Mouse (Mus musculus) midbrain, embryonic 13.5 days (tissue): ENCODE data around the gene Myo16. TPM values are rescaled to one million over a fixed set of nuclear protein-coding genes. Genes with fewer than 3 reads are reported as not detected.

ENCODE experiments used
- ATAC-seq: fragments of 200-750 bp; cut with Nextera tagmentation; 2 replicates; pipeline ENCODE4 v1.8.0; 2017; ENCODE audit warnings: mild to moderate bottlenecking, moderate TSS enrichment, moderate library complexity
- H3K27ac ChIP-seq: fragments of 300-500 bp; sonication (generic); 2 replicates; pipeline ENCODE4 v1.5.1; 2015; ENCODE audit warnings: inconsistent platforms, mild to moderate bottlenecking, moderate library complexity
- H3K27me3 ChIP-seq: fragments of 300-500 bp; sonication (generic); 2 replicates; pipeline ENCODE4 v1.6.1; 2015; ENCODE audit warnings: mild to moderate bottlenecking, inconsistent platforms
- H3K36me3 ChIP-seq: fragments of 300-500 bp; sonication (generic); 2 replicates; pipeline ENCODE4 v1.6.1; 2015; ENCODE audit warnings: mild to moderate bottlenecking, inconsistent platforms
- H3K4me1 ChIP-seq: fragments of 300-500 bp; sonication (generic); replicated peaks from 2 replicates; pipeline ENCODE4 v1.6.1; 2015; ENCODE audit warnings: inconsistent platforms
- H3K4me2 ChIP-seq: fragments of 300-500 bp; sonication (generic); replicated peaks from 2 replicates; pipeline ENCODE4 v1.6.1; 2015; ENCODE audit warnings: moderate library complexity, mild to moderate bottlenecking, inconsistent platforms
- H3K4me3 ChIP-seq: fragments of 300-500 bp; sonication (generic); replicated peaks from 2 replicates; pipeline ENCODE4 v1.5.1; 2015; ENCODE audit warnings: mild to moderate bottlenecking, inconsistent platforms
- H3K9ac ChIP-seq: fragments of 300-500 bp; sonication (generic); replicated peaks from 2 replicates; pipeline ENCODE4 v1.6.1; 2015; ENCODE audit warnings: mild to moderate bottlenecking, inconsistent platforms
- H3K9me3 ChIP-seq: fragments of 300-500 bp; sonication (generic); 2 replicates; pipeline ENCODE4 v1.6.1; 2016; ENCODE audit warnings: mild to moderate bottlenecking, inconsistent platforms
- WGBS: fragments of 180-500 bp; shearing (Covaris S2); methylation state at CpG from one replicate; pipeline ENCODE4 v1.1.7; 2015; 5-methylcytosine and 5-hydroxymethylcytosine counted together
- polyA plus RNA-seq: library from polyadenylated mRNA; unstranded; fragments of >200 nt; fragmentation: Nextera tagmentation; extraction: Ambion mirVana; gene quantifications from 2 replicates; pipeline ENCODE4 v1.2.1, GENCODE M21; 2015

The Myo16 gene
- polyA plus RNA-seq, 1 experiment from 2014 or later = 5.2 TPM

DNA sequence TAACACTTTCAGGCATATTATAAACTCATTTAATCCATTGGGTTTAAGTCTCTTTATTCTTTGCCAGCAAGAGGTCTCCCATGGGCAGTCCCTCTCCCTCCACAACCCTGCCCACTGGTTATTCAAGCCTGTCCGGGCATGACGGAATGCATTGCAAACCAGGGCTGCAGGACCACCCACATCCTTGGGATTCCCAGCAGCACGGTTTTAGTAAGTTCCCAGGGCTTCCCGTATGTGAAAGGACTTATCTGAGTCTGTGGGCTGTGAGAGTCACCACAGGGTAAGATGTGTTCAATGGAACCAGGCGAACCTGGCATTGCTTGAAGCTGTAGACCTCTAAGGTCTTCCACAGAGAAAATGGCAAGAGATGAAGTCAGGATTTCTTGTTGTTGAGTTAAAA, 471.6 kb downstream of the Myo16 start:
- ATAC-seq = peak; percentile 72
- no peak overlapping the region for H3K4me2 ChIP-seq
- H3K9me3 ChIP-seq = no peaks in the 10 kb centered on the region
- no peaks in the 10 kb centered on the region for H3K36me3 ChIP-seq
- peaks cover 7% of the 10 kb centered on the region for H3K27me3 ChIP-seq
- no peak overlapping the region for H3K9ac ChIP-seq
- H3K4me3 ChIP-seq = no peak overlapping the region
- peaks cover 20% of the 10 kb centered on the region for H3K4me1 ChIP-seq
- WGBS = 11% methylated on average over 5 of the region's 5 CpGs
- H3K27ac ChIP-seq = no peak overlapping the region

DNA sequence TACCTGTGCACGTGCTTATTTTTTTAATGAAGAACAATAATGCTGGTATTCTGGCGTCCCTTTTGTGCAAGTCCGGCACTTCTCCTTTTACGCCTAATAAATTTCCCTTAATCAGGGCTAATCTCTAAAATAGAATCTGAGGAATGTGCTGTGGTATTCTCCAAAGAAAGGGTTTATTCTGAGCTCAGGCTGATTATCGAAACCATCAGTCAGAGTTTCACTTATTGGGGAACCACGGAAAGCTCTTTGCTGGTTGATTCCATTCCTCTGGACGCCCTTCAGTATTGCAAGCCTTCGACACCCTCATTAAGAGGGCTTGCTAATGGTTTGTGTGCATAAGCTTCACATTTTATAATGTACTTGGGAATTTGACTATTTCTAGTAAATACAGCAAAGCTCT, 475.0 kb downstream of the Myo16 start:
- H3K27ac ChIP-seq = no peak overlapping the region
- H3K9me3 ChIP-seq = no peaks in the 10 kb centered on the region
- peaks cover 27% of the 10 kb centered on the region for H3K4me1 ChIP-seq
- H3K36me3 ChIP-seq = no peaks in the 10 kb centered on the region
- H3K4me2 ChIP-seq = no peak overlapping the region
- peaks cover 4% of the 10 kb centered on the region for H3K27me3 ChIP-seq
- WGBS = 36% methylated on average over 8 of the region's 8 CpGs
- no peak overlapping the region for H3K4me3 ChIP-seq
- ATAC-seq = no peak
- H3K9ac ChIP-seq = no peak overlapping the region

DNA sequence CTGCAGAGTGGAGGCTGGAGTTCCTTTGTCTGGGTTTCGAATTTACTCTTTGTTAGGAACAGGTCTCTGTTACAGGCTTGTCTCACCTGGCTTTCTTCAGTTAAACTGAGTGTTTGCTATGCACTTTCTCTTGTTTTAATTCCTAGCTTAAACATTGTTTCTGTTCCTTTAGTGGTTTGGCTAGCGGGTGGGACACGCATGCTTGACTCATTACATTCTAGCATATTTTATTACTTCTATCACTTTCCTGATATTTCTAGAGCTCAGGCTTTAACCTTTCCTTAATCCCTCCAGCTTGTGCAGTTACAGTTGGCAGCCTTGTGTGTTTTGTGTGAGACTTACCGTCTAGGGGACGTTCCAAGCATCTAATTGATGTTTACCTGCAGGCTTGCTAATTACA, 476.2 kb downstream of the Myo16 start:
- 39% methylated on average over 5 of the region's 5 CpGs for WGBS
- no peak overlapping the region for H3K9ac ChIP-seq
- no peak for ATAC-seq
- H3K4me2 ChIP-seq = no peak overlapping the region
- H3K9me3 ChIP-seq = no peaks in the 10 kb centered on the region
- H3K4me3 ChIP-seq = no peak overlapping the region
- peaks cover 33% of the 10 kb centered on the region for H3K4me1 ChIP-seq
- no peaks in the 10 kb centered on the region for H3K36me3 ChIP-seq
- no peak overlapping the region for H3K27ac ChIP-seq
- H3K27me3 ChIP-seq = peaks cover 4% of the 10 kb centered on the region

DNA sequence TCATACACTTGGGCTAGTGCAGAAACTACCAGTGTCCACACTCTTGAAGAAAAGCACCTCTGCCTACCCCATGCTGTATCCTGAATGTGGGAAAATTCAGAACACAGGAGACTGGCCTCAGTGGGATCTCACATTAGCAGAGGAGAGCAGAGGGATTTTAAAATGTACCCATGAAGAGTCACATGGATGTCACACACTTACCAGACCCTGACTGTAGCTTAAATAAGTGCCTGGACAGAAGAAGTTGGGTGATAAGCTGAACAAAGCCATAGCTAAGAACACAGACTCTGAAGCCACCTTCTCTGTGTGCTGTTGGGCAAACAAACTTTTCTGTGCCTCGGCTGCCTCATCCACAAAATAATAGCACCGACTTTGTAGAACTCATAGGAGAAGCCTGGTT, 477.3 kb downstream of the Myo16 start:
- H3K4me3 ChIP-seq = no peak overlapping the region
- WGBS = 94% methylated on average over 2 of the region's 2 CpGs
- no peak overlapping the region for H3K4me2 ChIP-seq
- no peak overlapping the region for H3K9ac ChIP-seq
- H3K9me3 ChIP-seq = no peaks in the 10 kb centered on the region
- ATAC-seq = no peak
- peaks cover 24% of the 10 kb centered on the region for H3K4me1 ChIP-seq
- H3K36me3 ChIP-seq = no peaks in the 10 kb centered on the region
- peaks cover 4% of the 10 kb centered on the region for H3K27me3 ChIP-seq
- no peak overlapping the region for H3K27ac ChIP-seq

DNA sequence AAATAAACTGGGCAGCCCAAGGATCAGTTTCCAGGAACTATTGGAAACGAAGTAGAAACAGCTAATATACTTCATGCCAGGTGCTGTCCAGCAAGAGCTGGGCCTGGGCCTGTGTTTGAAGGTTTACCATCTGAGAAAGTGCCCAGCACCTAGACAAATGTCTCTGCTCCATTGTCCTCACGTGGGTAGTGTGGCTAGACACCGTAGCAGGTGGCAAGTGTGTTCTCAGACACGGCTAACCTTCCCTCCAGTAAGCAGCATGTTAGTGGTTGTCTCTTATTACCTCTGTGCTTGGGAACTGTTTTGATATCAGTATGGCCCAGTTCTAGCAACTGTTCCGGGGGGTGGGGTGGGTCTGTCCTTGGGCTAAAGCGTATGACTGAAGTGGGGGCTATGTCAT, 478.9 kb downstream of the Myo16 start:
- Histone ChIP-seq H3K27me3 (no peaks in the 10 kb centered on the region; the same call in 1 of the 2 replicates), H3K4me1 (peaks cover 22% of the 10 kb centered on the region), H3K4me3 (no peak overlapping the region), H3K4me2 (no peak overlapping the region), H3K27ac (no peak overlapping the region), H3K9ac (no peak overlapping the region), H3K36me3 (no peaks in the 10 kb centered on the region), H3K9me3 (no peaks in the 10 kb centered on the region)
- ATAC-seq = no peak
- WGBS = 81% methylated on average over 6 of the region's 6 CpGs

DNA sequence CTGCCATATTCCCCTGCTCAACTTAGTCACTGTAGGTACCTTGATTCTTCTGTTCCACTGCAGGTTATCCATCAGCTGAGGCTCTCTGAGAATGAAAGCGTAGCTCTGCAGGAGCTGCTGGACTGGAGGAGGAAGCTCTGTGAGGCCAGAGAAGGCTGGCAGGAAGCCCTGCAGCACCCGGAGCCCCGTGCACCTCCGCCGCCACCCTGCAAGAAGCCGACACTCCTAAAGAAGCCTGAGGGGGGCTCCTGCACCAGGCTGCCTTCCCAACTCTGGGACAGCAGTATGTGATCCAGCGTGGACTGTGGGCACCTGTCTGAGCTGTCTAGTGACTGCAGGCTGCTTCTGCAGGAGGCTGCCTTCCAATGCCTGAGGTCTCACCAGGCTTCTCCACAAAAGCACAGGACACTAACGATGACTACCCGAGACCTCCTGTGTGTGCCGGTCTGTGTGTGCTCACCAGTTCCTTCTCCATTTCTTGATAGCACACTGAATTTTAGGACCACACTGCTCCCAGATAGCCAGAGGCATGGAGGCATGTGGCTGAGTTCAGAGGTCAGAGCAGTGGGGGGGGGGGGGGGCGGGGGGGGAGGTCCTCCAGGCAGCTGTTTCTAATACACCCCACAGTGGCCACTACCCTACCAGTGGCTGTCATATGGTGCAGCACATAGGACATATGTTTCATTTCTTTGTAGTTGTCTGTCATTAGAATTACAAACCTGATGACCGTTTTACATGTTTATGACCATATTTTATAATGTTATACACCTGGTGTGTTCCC, 479.8 kb downstream of the Myo16 start:
- Histone ChIP-seq H3K9me3 (no peaks in the 10 kb centered on the region), H3K27ac (no peak overlapping the region), H3K27me3 (no peaks in the 10 kb centered on the region; the same call in 1 of the 2 replicates), H3K4me3 (no peak overlapping the region), H3K9ac (no peak overlapping the region), H3K36me3 (no peaks in the 10 kb centered on the region), H3K4me2 (no peak overlapping the region), H3K4me1 (peaks cover 24% of the 10 kb centered on the region)
- ATAC-seq = no peak; the same call in 1 of the 2 replicates
- 73% methylated on average over 12 of the region's 12 CpGs for WGBS

DNA sequence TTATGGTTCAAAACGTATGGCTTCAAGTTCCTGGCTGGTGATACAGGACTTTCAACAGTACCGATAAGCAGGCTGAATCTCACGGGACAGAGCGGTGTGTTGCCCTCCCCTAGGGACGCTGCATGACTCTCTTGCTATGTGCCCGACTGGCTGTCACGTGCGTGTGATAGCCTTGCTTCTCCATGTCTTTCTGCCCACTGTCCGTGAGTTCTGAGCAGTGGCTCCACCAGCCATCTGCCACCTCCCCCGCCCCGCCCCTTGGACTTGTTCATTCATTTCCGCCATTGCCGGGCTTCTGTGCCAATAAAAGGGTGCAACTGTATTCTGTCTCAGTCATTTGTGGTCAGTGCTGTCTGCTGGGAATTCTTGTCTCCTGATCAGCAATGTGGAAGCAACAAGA, 480.7 kb downstream of the Myo16 start:
- no peaks in the 10 kb centered on the region for H3K36me3 ChIP-seq
- no peaks in the 10 kb centered on the region for H3K9me3 ChIP-seq
- peaks cover 19% of the 10 kb centered on the region for H3K4me1 ChIP-seq
- 75% methylated on average over 13 of the region's 13 CpGs for WGBS
- H3K4me3 ChIP-seq = no peak overlapping the region
- H3K4me2 ChIP-seq = no peak overlapping the region
- H3K27ac ChIP-seq = no peak overlapping the region
- H3K27me3 ChIP-seq = no peaks in the 10 kb centered on the region; the same call in 1 of the 2 replicates
- peak; percentile 28 for ATAC-seq
- no peak overlapping the region for H3K9ac ChIP-seq

DNA sequence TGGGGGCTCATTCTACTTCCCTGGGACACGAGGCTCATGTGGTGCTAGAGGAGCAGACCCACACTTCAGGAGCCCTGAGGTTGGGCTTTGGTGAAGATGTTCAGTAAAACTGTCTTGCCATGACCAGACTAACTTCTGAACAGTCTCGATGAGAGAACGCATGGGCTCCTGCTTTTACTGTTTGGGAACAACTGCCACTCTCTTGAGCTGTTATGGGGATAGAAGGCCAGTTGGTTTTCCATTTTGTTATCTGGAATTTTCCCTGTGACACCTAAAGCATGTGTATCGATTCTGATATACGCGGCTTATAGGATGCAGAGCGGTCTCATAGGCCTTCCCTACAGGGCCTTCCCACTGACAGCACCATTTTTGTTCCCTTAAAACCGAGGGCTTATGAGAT, 485.2 kb downstream of the Myo16 start:
- Histone ChIP-seq H3K4me3 (no peak overlapping the region), H3K27ac (no peak overlapping the region), H3K27me3 (0 out of 2 replicates have a peak, but pooled peaks cover 3% of the 10 kb centered on the region), H3K4me2 (no peak overlapping the region), H3K4me1 (0 out of 2 replicates have a peak, but pooled peaks cover 9% of the 10 kb centered on the region), H3K9me3 (no peaks in the 10 kb centered on the region), H3K36me3 (no peaks in the 10 kb centered on the region), H3K9ac (no peak overlapping the region)
- 95% methylated on average over 8 of the region's 8 CpGs for whole genome bisulfite sequencing
- ATAC-seq = no peak

DNA sequence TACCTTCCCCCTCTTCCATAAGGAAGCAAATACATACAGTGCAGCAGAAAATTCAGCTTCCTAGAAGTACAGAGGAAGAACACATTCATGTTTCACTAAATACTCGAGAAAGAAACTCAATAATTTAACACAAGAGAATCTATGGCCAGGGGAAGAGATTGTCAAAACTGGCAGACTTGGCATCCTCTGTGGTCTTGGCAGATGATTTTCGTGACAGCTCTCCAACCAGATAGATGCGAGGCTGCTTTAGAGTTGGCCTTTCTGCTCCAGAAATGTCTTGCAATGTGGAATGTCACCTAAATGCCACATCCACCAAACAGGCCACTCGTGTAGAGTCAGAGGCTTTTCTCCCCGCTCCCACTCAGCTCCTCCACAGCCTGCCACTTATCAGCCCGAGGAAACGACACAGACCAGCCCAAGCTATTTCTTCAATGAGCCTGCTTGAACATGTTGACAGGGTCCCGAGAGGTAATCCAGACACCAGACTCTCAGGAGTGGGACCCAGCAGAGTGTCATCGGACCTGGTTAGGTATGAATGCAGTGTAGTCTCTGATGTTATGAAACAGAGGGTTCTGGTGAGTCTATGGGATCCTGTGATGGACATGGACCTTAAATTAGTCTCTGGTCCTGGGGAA, 486.6 kb downstream of the Myo16 start:
- no peak for ATAC-seq
- 86% methylated on average over 9 of the region's 9 CpGs for WGBS
- no peak overlapping the region for H3K9ac ChIP-seq
- H3K4me1 ChIP-seq = peaks cover 13% of the 10 kb centered on the region
- H3K4me3 ChIP-seq = no peak overlapping the region
- H3K4me2 ChIP-seq = no peak overlapping the region
- H3K9me3 ChIP-seq = no peaks in the 10 kb centered on the region
- H3K27ac ChIP-seq = no peak overlapping the region
- 0 out of 2 replicates have a peak, but pooled peaks cover 3% of the 10 kb centered on the region for H3K27me3 ChIP-seq
- no peaks in the 10 kb centered on the region for H3K36me3 ChIP-seq

DNA sequence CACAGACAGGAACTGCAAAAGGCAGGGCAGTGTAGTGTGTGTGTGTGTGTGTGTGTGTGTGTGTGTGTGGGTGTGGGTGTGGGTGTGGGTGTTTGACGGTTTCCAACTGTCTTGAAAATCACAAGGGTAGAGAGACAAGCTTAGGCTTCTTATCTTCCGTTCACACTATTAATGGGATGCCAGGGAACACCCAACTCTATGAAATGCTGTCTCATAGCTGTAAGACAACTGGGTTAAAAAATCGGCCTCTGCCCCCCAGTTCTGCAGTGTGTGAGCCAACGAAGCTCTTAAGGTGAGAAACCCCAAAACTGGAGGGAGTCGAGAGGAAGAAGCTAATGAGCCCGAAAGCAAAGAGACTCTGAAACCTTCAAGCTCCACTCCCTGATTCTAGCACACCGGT, 487.1 kb downstream of the Myo16 start:
- Histone ChIP-seq H3K27ac (no peak overlapping the region), H3K9ac (no peak overlapping the region), H3K9me3 (no peaks in the 10 kb centered on the region), H3K27me3 (0 out of 2 replicates have a peak, but pooled peaks cover 3% of the 10 kb centered on the region), H3K4me3 (no peak overlapping the region), H3K4me1 (peaks cover 13% of the 10 kb centered on the region), H3K36me3 (no peaks in the 10 kb centered on the region), H3K4me2 (no peak overlapping the region)
- ATAC-seq = no peak
- WGBS = 85% methylated on average over 7 of the region's 7 CpGs

DNA sequence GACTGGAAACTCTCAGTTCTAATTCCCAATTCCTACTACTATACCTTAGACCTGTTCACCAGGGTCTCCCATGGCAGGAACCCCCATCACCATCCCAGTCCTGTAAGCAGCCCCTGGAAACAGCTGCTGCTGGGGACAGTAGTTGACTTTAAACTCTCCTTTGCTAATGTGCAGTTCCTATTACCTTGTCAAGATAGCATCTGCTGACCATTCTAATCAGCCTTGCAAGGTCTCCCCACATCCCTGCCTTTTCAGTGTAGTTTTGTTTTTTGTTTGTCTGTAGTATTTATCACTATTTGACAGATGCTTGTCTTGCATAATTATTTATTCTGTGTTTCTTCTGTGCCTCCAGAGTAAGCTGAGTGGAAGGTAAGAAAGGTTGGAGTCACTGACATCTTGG, 487.6 kb downstream of the Myo16 start:
- no peaks in the 10 kb centered on the region for H3K9me3 ChIP-seq
- peaks cover 13% of the 10 kb centered on the region for H3K4me1 ChIP-seq
- H3K27ac ChIP-seq = no peak overlapping the region
- no peak overlapping the region for H3K9ac ChIP-seq
- 0 out of 2 replicates have a peak, but pooled peaks cover 3% of the 10 kb centered on the region for H3K27me3 ChIP-seq
- ATAC-seq = no peak
- H3K4me2 ChIP-seq = no peak overlapping the region
- no peaks in the 10 kb centered on the region for H3K36me3 ChIP-seq
- no peak overlapping the region for H3K4me3 ChIP-seq

DNA sequence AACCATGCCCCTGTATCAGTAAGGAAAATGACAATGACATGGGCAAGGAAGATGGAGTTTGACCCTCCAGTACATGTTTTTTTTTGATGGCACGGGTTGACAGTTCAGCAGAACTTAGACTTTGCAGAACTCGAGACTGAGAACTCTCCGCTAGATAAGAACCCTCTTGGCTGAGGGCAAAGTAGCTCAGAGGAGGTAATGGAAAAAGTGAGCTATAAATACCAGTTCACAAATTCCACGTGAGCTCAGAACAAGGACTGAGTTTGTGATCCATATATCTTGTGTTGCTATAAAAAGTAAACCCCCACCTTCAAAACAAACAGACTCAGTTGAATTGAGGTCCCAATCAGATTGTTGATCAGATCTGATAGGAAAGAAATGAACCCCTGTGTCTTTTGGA, 489.5 kb downstream of the Myo16 start:
- H3K27ac ChIP-seq = no peak overlapping the region
- no peak for ATAC-seq
- 86% methylated on average over 4 of the region's 4 CpGs for WGBS
- H3K4me3 ChIP-seq = no peak overlapping the region
- H3K4me1 ChIP-seq = peaks cover 13% of the 10 kb centered on the region
- H3K9me3 ChIP-seq = no peaks in the 10 kb centered on the region
- no peaks in the 10 kb centered on the region for H3K36me3 ChIP-seq
- H3K9ac ChIP-seq = no peak overlapping the region
- 0 out of 2 replicates have a peak, but pooled peaks cover 3% of the 10 kb centered on the region for H3K27me3 ChIP-seq
- H3K4me2 ChIP-seq = no peak overlapping the region
